ENCODE assay signal across 20 mouse cellular contexts in the genomic region with DNA sequence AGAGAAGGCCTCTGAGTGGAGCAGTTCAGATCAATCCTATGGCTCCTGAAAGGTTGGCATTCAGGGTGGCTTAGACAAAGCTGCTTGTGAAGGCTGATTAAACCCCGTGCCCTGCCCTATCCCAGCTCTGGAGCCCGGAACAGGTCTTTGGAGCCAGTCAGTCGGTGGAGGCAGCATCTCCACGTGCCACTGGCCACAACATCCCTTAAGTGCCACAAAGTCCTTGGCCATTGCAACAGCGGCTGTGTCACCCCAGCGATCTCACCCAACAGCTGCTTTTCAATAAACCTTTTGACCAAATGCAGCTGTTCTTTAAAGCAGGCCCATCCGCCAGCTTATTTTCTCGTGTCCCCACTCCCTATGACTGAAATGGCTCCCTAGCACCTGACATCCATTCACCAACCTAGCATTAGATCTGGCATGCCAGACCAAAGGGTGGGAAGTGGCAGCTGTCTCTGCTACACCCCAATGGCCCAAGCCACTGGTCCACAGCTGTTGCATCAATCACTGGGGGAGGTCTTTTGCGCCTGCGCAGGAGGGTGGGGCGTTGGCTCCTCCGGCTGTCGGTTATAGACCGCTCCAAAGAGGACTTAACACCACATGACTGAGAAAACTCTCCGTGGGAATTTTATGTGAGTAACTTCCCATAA. TPM values are rescaled to one million over a fixed set of nuclear protein-coding genes. Genes with fewer than 3 reads are reported as not detected.
DNase-seq lines count a peak whose midpoint lies in the region; ATAC-seq and TF ChIP-seq lines count a peak whose summit lies in the region.
"Had no signal": no experiment of that assay in that cellular context is flagged by ENCODE, and none has a peak within 500 bp of the region (broad histone marks: within the 10 kb centered on the region; RNA-seq: fewer than 3 reads in every experiment).

No protein-coding gene starts in this region.

- no peak overlapping the region for H3K9ac ChIP-seq in liver, embryonic 11.5 days (ENCODE audit: low read depth, low read length)
- no peak overlapping the region for H3K9ac ChIP-seq in liver, embryonic 12.5 days
- H3K9ac ChIP-seq: hindbrain, embryonic 12.5 days; liver, postnatal 0 days had no signal

- H3K4me3 ChIP-seq in gastrocnemius, adult 2 months, result 0 out of 2 replicates have a peak overlapping the region, but pooled peaks have one; percentile 15
- no peak overlapping the region for H3K4me3 ChIP-seq in liver, embryonic 11.5 days (ENCODE audit: low read depth, low read length)
- H3K4me3 ChIP-seq in liver, embryonic 12.5 days, result no peak overlapping the region
- H3K4me3 ChIP-seq: hindbrain, embryonic 12.5 days; megakaryocyte, embryonic 14.5 days had no signal

- H3K9me3 ChIP-seq in liver, embryonic 11.5 days (ENCODE audit: control insufficient read depth, low read length), result no peaks in the 10 kb centered on the region
- H3K9me3 ChIP-seq in liver, embryonic 12.5 days (replicated peaks), result no peaks in the 10 kb centered on the region
- H3K9me3 ChIP-seq: hindbrain, embryonic 12.5 days; megakaryocyte, embryonic 14.5 days had no signal

- peak overlapping the region; percentile 72 for H3K27ac ChIP-seq in gastrocnemius, adult 2 months
- no peak overlapping the region for H3K27ac ChIP-seq in liver, embryonic 11.5 days (ENCODE audit: low read depth, low read length)
- H3K27ac ChIP-seq in liver, embryonic 12.5 days, result no peak overlapping the region
- H3K27ac ChIP-seq: hindbrain, embryonic 12.5 days; stomach, postnatal 0 days had no signal

- no peak overlapping the region for H3K4me2 ChIP-seq in liver, embryonic 11.5 days
- H3K4me2 ChIP-seq in liver, embryonic 12.5 days, result no peak overlapping the region
- H3K4me2 ChIP-seq: hindbrain, embryonic 12.5 days had no signal

- no peak for ATAC-seq in liver, embryonic 11.5 days (replicated peaks; ENCODE audit: low FRiP score)
- no peak for ATAC-seq in liver, embryonic 12.5 days
- ATAC-seq: forebrain, embryonic 14.5 days; inflammation-experienced regulatory T-cells, adult 6 months; liver, postnatal 0 days; midbrain, embryonic 16.5 days; Patski had no signal

- intact Hi-C loops in gastrocnemius, adult 2 months (cut with DNase I), result no loop called here
- intact Hi-C loops in heart, postnatal 14 days (cut with DNase I), result loop anchor here (1.0 kb wide), 1 partner anchor 19 kb away; no protein-coding TSS in a partner anchor

- 0 out of 2 replicates have a peak, but pooled peaks cover 5% of the 10 kb centered on the region for H3K4me1 ChIP-seq in liver, embryonic 11.5 days (replicated peaks; ENCODE audit: control insufficient read depth, insufficient read depth, low read length)
- peaks cover 16% of the 10 kb centered on the region; the same call in 1 of the 2 replicates for H3K4me1 ChIP-seq in liver, embryonic 12.5 days

- no peak for TF ChIP-seq CTCF in gastrocnemius, adult 2 months (IDR thresholded peaks at IDR 0.05)

- no peaks in the 10 kb centered on the region for H3K27me3 ChIP-seq in liver, embryonic 11.5 days (replicated peaks; ENCODE audit: control insufficient read depth, insufficient read depth, low read length)
- H3K27me3 ChIP-seq in liver, embryonic 12.5 days (replicated peaks), result peaks cover 28% of the 10 kb centered on the region
- H3K27me3 ChIP-seq: hindbrain, embryonic 12.5 days; Patski had no signal

- 85% methylated on average over 15 of the region's 15 CpGs for WGBS in liver, embryonic 11.5 days
- 72% methylated on average over 15 of the region's 15 CpGs for WGBS in liver, embryonic 12.5 days (ENCODE audit: insufficient replicate concordance)

- 0 out of 2 replicates have a peak, but pooled peaks cover 3% of the 10 kb centered on the region for H3K36me3 ChIP-seq in liver, embryonic 11.5 days (ENCODE audit: control insufficient read depth, insufficient read depth, low read length)
- H3K36me3 ChIP-seq in liver, embryonic 12.5 days, result peaks cover 8% of the 10 kb centered on the region; the same call in 1 of the 2 replicates
- H3K36me3 ChIP-seq: hindbrain, embryonic 12.5 days had no signal

- peak; percentile 81 for DNase-seq in gastrocnemius, adult 2 months
- DNase-seq in gastrocnemius, adult 18-20 months (ENCODE audit: low spot score), result no peak
- DNase-seq in liver, embryonic 11.5 days (ENCODE audit: low spot score), result peak; percentile 28
- DNase-seq in heart, postnatal 14 days, result peak; percentile 45 to 56
- DNase-seq in kidney, adult 11 months, result no peak
- DNase-seq in Muller cell, postnatal 12 days (ENCODE audit: inconsistent ontology term), result no peak
- DNase-seq: cerebellum, adult 9-11 months; left cerebral cortex, postnatal 4 days; liver, postnatal 0 days; lung, postnatal 14 days; right cerebral cortex, postnatal 14 days; thymus, postnatal 36 days had no signal

RNA-seq across cellular contexts. Expression of a gene that starts 4.8 kb away (rescaled TPM):
- 1 to 10 TPM; 3.4 to 5.1 TPM for total RNA-seq in gastrocnemius, adult 2 months (2021)
- total RNA-seq in gastrocnemius, adult 18-20 months (2021), result 1 to 10 TPM; 4.4 to 4.8 TPM
- 1.1 and 1.6 TPM in 2 replicates for polyA plus RNA-seq in liver, embryonic 11.5 days (2014; fragmentation: Nextera tagmentation; extraction: Ambion mirVana)
- 0.81 TPM in 2 replicates for polyA plus RNA-seq in liver, embryonic 12.5 days (2016; fragmentation: Nextera tagmentation; extraction: Ambion mirVana)
- total RNA-seq in heart, postnatal 14 days (2021), result 1 to 10 TPM; 2.4 to 2.8 TPM
- polyA plus RNA-seq: inflammation-experienced regulatory T-cells, adult 6 months had no signal

RNA-seq across cellular contexts. Expression of a gene that starts 56.9 kb away (rescaled TPM):
- total RNA-seq in gastrocnemius, adult 2 months (2021), result 10 to 100 TPM; 21.8 to 29.1 TPM
- 10 to 100 TPM; 28.5 to 42.2 TPM for total RNA-seq in gastrocnemius, adult 18-20 months (2021)
- polyA plus RNA-seq in liver, embryonic 11.5 days (2014; fragmentation: Nextera tagmentation; extraction: Ambion mirVana), result 16.1 and 17.4 TPM in 2 replicates
- 8.8 and 9.0 TPM in 2 replicates for polyA plus RNA-seq in liver, embryonic 12.5 days (2016; fragmentation: Nextera tagmentation; extraction: Ambion mirVana)
- 100 to 1,000 TPM; 136 TPM for total RNA-seq in heart, postnatal 14 days (2021)
- polyA plus RNA-seq: inflammation-experienced regulatory T-cells, adult 6 months had no signal

Comparison
In these comparisons a context has a peak if more than half of its experiments do, and no peak if none do; other contexts are left out.
1. DNase-seq: peak in gastrocnemius, adult 2 months (single experiment), liver, embryonic 11.5 days (single experiment) and heart, postnatal 14 days (2 of 2); none in gastrocnemius, adult 18-20 months (single experiment), kidney, adult 11 months (single experiment) and Muller cell, postnatal 12 days (single experiment).